Mouse (Mus musculus): ENCODE results near the gene Olfr1339. TPM values are rescaled to one million over a fixed set of nuclear protein-coding genes. Genes with fewer than 3 reads are reported as not detected.

The Olfr1339 gene
- 0.16 TPM in 1 of 2 replicates, not detected in the other for polyA plus RNA-seq (2014; fragmentation: Nextera tagmentation; extraction: Ambion mirVana)

- Histone ChIP-seq H3K4me3 (ENCODE audit: low read depth, low read length) (no peak within 1 kb of the TSS), H3K4me1 (ENCODE audit: control insufficient read depth, insufficient read depth, low read length) (no peaks in the 10 kb centered on the region), H3K36me3 (ENCODE audit: control insufficient read depth, insufficient read depth, low read length) (no peaks in the 10 kb centered on the region), H3K9me3 (ENCODE audit: control insufficient read depth, low read length) (no peaks in the 10 kb centered on the region), H3K27ac (replicated peaks; ENCODE audit: low read depth, low read length) (no peak within 1 kb of the TSS), H3K9ac (ENCODE audit: low read depth, low read length) (no peak within 1 kb of the TSS), H3K27me3 (replicated peaks; ENCODE audit: control insufficient read depth, insufficient read depth, low read length) (no peaks in the 10 kb centered on the region), H3K4me2 (ENCODE audit: low read depth, low read length) (no peak within 1 kb of the TSS)
- ATAC-seq (ENCODE audit: low read depth) (no peak), DNase-seq (ENCODE audit: low spot score) (no peak)
- 100% methylated on average over 1 of the region's 1 CpGs for WGBS
Measured at GRCm38 (mm10) chr4:118731875-118732274, at the start of gene Olfr1339. Gene Olfr1339, plus strand, starts transcription at chr4:118732175.

GRCm38 (mm10) chr4:118687086-118687485 is 44.9 kb upstream of the Olfr1339 start:
- Histone ChIP-seq H3K9me3 (ENCODE audit: control insufficient read depth, low read length) (no peaks in the 10 kb centered on the region), H3K27me3 (replicated peaks; ENCODE audit: control insufficient read depth, insufficient read depth, low read length) (no peaks in the 10 kb centered on the region), H3K36me3 (ENCODE audit: control insufficient read depth, insufficient read depth, low read length) (no peaks in the 10 kb centered on the region), H3K4me3 (ENCODE audit: low read depth, low read length) (no peak overlapping the region), H3K4me1 (ENCODE audit: control insufficient read depth, insufficient read depth, low read length) (no peaks in the 10 kb centered on the region), H3K4me2 (ENCODE audit: low read depth, low read length) (no peak overlapping the region), H3K27ac (replicated peaks; ENCODE audit: low read depth, low read length) (no peak overlapping the region), H3K9ac (ENCODE audit: low read depth, low read length) (no peak overlapping the region)
- ATAC-seq (ENCODE audit: low read depth) (no peak), DNase-seq (ENCODE audit: low spot score) (no peak)
- WGBS = 55% methylated on average over 2 of the region's 2 CpGs

GRCm38 (mm10) chr4:118692412-118692973 is 39.5 kb upstream of the Olfr1339 start, which contains the start of gene Olfr1342:
Gene Olfr1342, minus strand, starts transcription at chr4:118692756.
- Histone ChIP-seq H3K4me1 (ENCODE audit: control insufficient read depth, insufficient read depth, low read length) (no peaks in the 10 kb centered on the region), H3K9ac (ENCODE audit: low read depth, low read length) (no peak within 1 kb of the TSS), H3K27me3 (replicated peaks; ENCODE audit: control insufficient read depth, insufficient read depth, low read length) (no peaks in the 10 kb centered on the region), H3K27ac (replicated peaks; ENCODE audit: low read depth, low read length) (no peak within 1 kb of the TSS), H3K36me3 (ENCODE audit: control insufficient read depth, insufficient read depth, low read length) (no peaks in the 10 kb centered on the region), H3K4me3 (ENCODE audit: low read depth, low read length) (no peak within 1 kb of the TSS), H3K9me3 (ENCODE audit: control insufficient read depth, low read length) (no peaks in the 10 kb centered on the region), H3K4me2 (ENCODE audit: low read depth, low read length) (no peak within 1 kb of the TSS)
- WGBS = 24% methylated on average over 12 of the region's 12 CpGs
- ATAC-seq (ENCODE audit: low read depth) = no peak
- DNase-seq (ENCODE audit: low spot score) = no peak

GRCm38 (mm10) chr4:118693812-118694211 is 38.2 kb upstream of the Olfr1339 start:
- Histone ChIP-seq H3K4me1 (ENCODE audit: control insufficient read depth, insufficient read depth, low read length) (no peaks in the 10 kb centered on the region), H3K9me3 (ENCODE audit: control insufficient read depth, low read length) (no peaks in the 10 kb centered on the region), H3K9ac (ENCODE audit: low read depth, low read length) (no peak overlapping the region), H3K27me3 (replicated peaks; ENCODE audit: control insufficient read depth, insufficient read depth, low read length) (no peaks in the 10 kb centered on the region), H3K27ac (replicated peaks; ENCODE audit: low read depth, low read length) (no peak overlapping the region), H3K4me3 (ENCODE audit: low read depth, low read length) (no peak overlapping the region), H3K36me3 (ENCODE audit: control insufficient read depth, insufficient read depth, low read length) (no peaks in the 10 kb centered on the region), H3K4me2 (ENCODE audit: low read depth, low read length) (no peak overlapping the region)
- DNase-seq (ENCODE audit: low spot score) (no peak), ATAC-seq (ENCODE audit: low read depth) (no peak)
- WGBS = 36% methylated on average over 2 of the region's 2 CpGs

GRCm38 (mm10) chr4:118703223-118703622 is 28.8 kb upstream of the Olfr1339 start, which contains the start of gene Olfr1341:
Gene Olfr1341, plus strand, starts transcription at chr4:118703523.
- Histone ChIP-seq H3K9ac (ENCODE audit: low read depth, low read length) (no peak within 1 kb of the TSS), H3K9me3 (ENCODE audit: control insufficient read depth, low read length) (no peaks in the 10 kb centered on the region), H3K27ac (replicated peaks; ENCODE audit: low read depth, low read length) (no peak within 1 kb of the TSS), H3K4me1 (ENCODE audit: control insufficient read depth, insufficient read depth, low read length) (no peaks in the 10 kb centered on the region), H3K4me3 (ENCODE audit: low read depth, low read length) (no peak within 1 kb of the TSS), H3K4me2 (ENCODE audit: low read depth, low read length) (no peak within 1 kb of the TSS), H3K36me3 (ENCODE audit: control insufficient read depth, insufficient read depth, low read length) (no peaks in the 10 kb centered on the region), H3K27me3 (replicated peaks; ENCODE audit: control insufficient read depth, insufficient read depth, low read length) (no peaks in the 10 kb centered on the region)
- ATAC-seq (ENCODE audit: low read depth) (no peak), DNase-seq (ENCODE audit: low spot score) (no peak)
- WGBS = 79% methylated on average over 3 of the region's 3 CpGs

- no peaks in the 10 kb centered on the region for H3K9me3 ChIP-seq (ENCODE audit: control insufficient read depth, low read length)
- H3K4me1 ChIP-seq (ENCODE audit: control insufficient read depth, insufficient read depth, low read length) = no peaks in the 10 kb centered on the region
- H3K9ac ChIP-seq (ENCODE audit: low read depth, low read length) = no peak overlapping the region
- H3K36me3 ChIP-seq (ENCODE audit: control insufficient read depth, insufficient read depth, low read length) = no peaks in the 10 kb centered on the region
- ATAC-seq (ENCODE audit: low read depth) (no peak), DNase-seq (ENCODE audit: low spot score) (no peak)
- H3K4me3 ChIP-seq (ENCODE audit: low read depth, low read length) = no peak overlapping the region
- 77% methylated on average over 5 of the region's 5 CpGs for WGBS
- H3K27me3 ChIP-seq (replicated peaks; ENCODE audit: control insufficient read depth, insufficient read depth, low read length) = peaks cover 2% of the 10 kb centered on the region; the same call in 1 of the 2 replicates
- H3K4me2 ChIP-seq (ENCODE audit: low read depth, low read length) = no peak overlapping the region
- no peak overlapping the region for H3K27ac ChIP-seq (replicated peaks; ENCODE audit: low read depth, low read length)
Measured at GRCm38 (mm10) chr4:118708086-118708485, 23.9 kb upstream of the Olfr1339 start.

GRCm38 (mm10) chr4:118711656-118712055 is 20.3 kb upstream of the Olfr1339 start:
- 38% methylated on average over 1 of the region's 1 CpGs for WGBS
- Histone ChIP-seq H3K4me1 (ENCODE audit: control insufficient read depth, insufficient read depth, low read length) (no peaks in the 10 kb centered on the region), H3K4me3 (ENCODE audit: low read depth, low read length) (no peak overlapping the region), H3K27ac (replicated peaks; ENCODE audit: low read depth, low read length) (no peak overlapping the region), H3K9me3 (ENCODE audit: control insufficient read depth, low read length) (no peaks in the 10 kb centered on the region), H3K4me2 (ENCODE audit: low read depth, low read length) (no peak overlapping the region), H3K27me3 (replicated peaks; ENCODE audit: control insufficient read depth, insufficient read depth, low read length) (peaks cover 2% of the 10 kb centered on the region; the same call in 1 of the 2 replicates), H3K36me3 (ENCODE audit: control insufficient read depth, insufficient read depth, low read length) (no peaks in the 10 kb centered on the region), H3K9ac (ENCODE audit: low read depth, low read length) (no peak overlapping the region)
- ATAC-seq (ENCODE audit: low read depth) (no peak), DNase-seq (ENCODE audit: low spot score) (no peak)

GRCm38 (mm10) chr4:118719838-118720237 is 12.1 kb upstream of the Olfr1339 start, which contains the start of gene Olfr1340:
Gene Olfr1340, plus strand, starts transcription at chr4:118720138.
- H3K27ac ChIP-seq (replicated peaks; ENCODE audit: low read depth, low read length) = no peak within 1 kb of the TSS
- no peaks in the 10 kb centered on the region for H3K36me3 ChIP-seq (ENCODE audit: control insufficient read depth, insufficient read depth, low read length)
- no peaks in the 10 kb centered on the region for H3K27me3 ChIP-seq (replicated peaks; ENCODE audit: control insufficient read depth, insufficient read depth, low read length)
- ATAC-seq (ENCODE audit: low read depth) (no peak), DNase-seq (ENCODE audit: low spot score) (no peak)
- H3K9me3 ChIP-seq (ENCODE audit: control insufficient read depth, low read length) = no peaks in the 10 kb centered on the region
- H3K4me2 ChIP-seq (ENCODE audit: low read depth, low read length) = no peak within 1 kb of the TSS
- H3K9ac ChIP-seq (ENCODE audit: low read depth, low read length) = no peak within 1 kb of the TSS
- no peak within 1 kb of the TSS for H3K4me3 ChIP-seq (ENCODE audit: low read depth, low read length)
- no peaks in the 10 kb centered on the region for H3K4me1 ChIP-seq (ENCODE audit: control insufficient read depth, insufficient read depth, low read length)

All from embryonic facial prominence, embryonic 14.5 days (tissue).